Mouse (Mus musculus): ENCODE measurements around the gene Gm28036. TPM values are rescaled to one million over a fixed set of nuclear protein-coding genes. Genes with fewer than 3 reads are reported as not detected.
A peak's percentile ranks its signal among the peaks of the same experiment; 100 is the strongest.
"Not testable (repeated sequence)": the region's sequence is repeated elsewhere in the genome, so short reads cannot be mapped to it uniquely, and the experiment has no call there.

Gm28036 gene
- polyA plus RNA-seq, 1 experiment from 2014 or later = 17.4 TPM

GRCm38 (mm10) chr2:156142820-156143219 is 15.9 kb upstream of the Gm28036 start:
- in situ Hi-C loops (cut with MboI; ENCODE audit: low pct_unique_long_range_greater_than_20kb) = loop anchor here (5.0 to 25.0 kb wide), 3 partner anchors 136 to 306 kb away; partner anchors contain the start of genes 6430550D23Rik, Cep250, Eif6 and Ergic3
- TF ChIP-seq CTCF (IDR thresholded peaks at IDR 0.05) = peak; percentile 61
- ATAC-seq (no peak), DNase-seq (ENCODE audit: low read depth, low spot score) (no peak)
- no peaks in the 10 kb centered on the region for H3K27me3 ChIP-seq
- ChIA-PET POLR2A (no interaction called here), CTCF (interaction anchor here (0.9 kb wide), 1 partner anchor 11 kb away, joined by 3 read pairs; no protein-coding TSS in a partner anchor)

- in situ Hi-C loops (cut with MboI; ENCODE audit: low pct_unique_long_range_greater_than_20kb) = loop anchor here (25.0 kb wide), 2 partner anchors 173 to 298 kb away; partner anchors contain the start of genes Cep250, Eif6 and Fam83c
- ChIA-PET POLR2A (no interaction called here), CTCF (interaction anchor here (0.8 kb wide), 1 partner anchor 9 kb away, joined by 3 read pairs; the partner anchor contains the start of gene Gm28036)
- ATAC-seq = no peak
- no peak for DNase-seq (ENCODE audit: low read depth, low spot score)
- peak; percentile 51 for TF ChIP-seq CTCF (IDR thresholded peaks at IDR 0.05)
- no peaks in the 10 kb centered on the region for H3K27me3 ChIP-seq
Measured at GRCm38 (mm10) chr2:156135695-156136094, 8.8 kb upstream of the Gm28036 start.

GRCm38 (mm10) chr2:156134161-156134560 is 7.3 kb upstream of the Gm28036 start:
- DNase-seq (ENCODE audit: low read depth, low spot score) (no peak), ATAC-seq (no peak)
- no peak for TF ChIP-seq CTCF (IDR thresholded peaks at IDR 0.05)
- in situ Hi-C loops (cut with MboI; ENCODE audit: low pct_unique_long_range_greater_than_20kb) = loop anchor here (25.0 kb wide), 2 partner anchors 172 to 297 kb away; partner anchors contain the start of genes Cep250, Eif6 and Fam83c
- ChIA-PET POLR2A (interaction anchor here (0.5 kb wide), 1 partner anchor 22 kb away, joined by 4 read pairs; the partner anchor contains the start of genes Cpne1 and Rbm12), CTCF (interaction anchor here (0.7 kb wide), 1 partner anchor 12 kb away, joined by 3 read pairs; no protein-coding TSS in a partner anchor)
- no peaks in the 10 kb centered on the region for H3K27me3 ChIP-seq

- POLR2A ChIA-PET = no interaction called here
- no peak for TF ChIP-seq CTCF (IDR thresholded peaks at IDR 0.05)
- no peaks in the 10 kb centered on the region for H3K27me3 ChIP-seq
- DNase-seq (ENCODE audit: low read depth, low spot score) = no peak
- in situ Hi-C loops (cut with MboI; ENCODE audit: low pct_unique_long_range_greater_than_20kb) = no loop called here
- CTCF ChIA-PET = interaction anchor here (1.0 kb wide), 1 partner anchor 16 kb away, joined by 3 read pairs; no protein-coding TSS in a partner anchor
- ATAC-seq = no peak
Measured at GRCm38 (mm10) chr2:156123731-156124130, 3.2 kb downstream of the Gm28036 start.

- CTCF ChIA-PET = interaction anchor here (1.1 kb wide), 1 partner anchor 11 kb away, joined by 3 read pairs; no protein-coding TSS in a partner anchor
- TF ChIP-seq CTCF (IDR thresholded peaks at IDR 0.05) = no peak
- no peak for ATAC-seq
Measured at GRCm38 (mm10) chr2:156119566-156119965, 7.3 kb downstream of the Gm28036 start.

GRCm38 (mm10) chr2:156112080-156112423 is 14.8 kb downstream of the Gm28036 start:
- POLR2A ChIA-PET = interaction anchor here (0.7 to 1.1 kb wide), 5 partner anchors 22 to 1200 kb away, joined by 3 to 4 read pairs (median 4); no protein-coding TSS in a partner anchor
- CTCF ChIA-PET = interaction anchor here (1.0 kb wide), 2 partner anchors 10 to 19 kb away, joined by 3 read pairs; no protein-coding TSS in a partner anchor
- in situ Hi-C loops (cut with MboI; ENCODE audit: low pct_unique_long_range_greater_than_20kb); ATAC-seq; H3K27me3 ChIP-seq; DNase-seq (ENCODE audit: low read depth, low spot score): not testable (repeated sequence)

More at GRCm38 (mm10) chr2:156119566-156119965, 7.3 kb downstream of the Gm28036 start:
- POLR2A ChIA-PET = no interaction called here
- no peaks in the 10 kb centered on the region for H3K27me3 ChIP-seq
- in situ Hi-C loops (cut with MboI; ENCODE audit: low pct_unique_long_range_greater_than_20kb) = no loop called here
- no peak for DNase-seq (ENCODE audit: low read depth, low spot score)

- ATAC-seq (peak; percentile 69), DNase-seq (ENCODE audit: low read depth, low spot score) (peak; percentile 50)
- ChIA-PET POLR2A (interaction anchor here (0.7 to 1.1 kb wide), 4 partner anchors 23 to 154 kb away, joined by 3 to 4 read pairs (median 4); no protein-coding TSS in a partner anchor), CTCF (interaction anchor here (1.0 kb wide), 2 partner anchors 11 to 20 kb away, joined by 3 read pairs; no protein-coding TSS in a partner anchor)
- no peak for TF ChIP-seq CTCF (IDR thresholded peaks at IDR 0.05)
- in situ Hi-C loops (cut with MboI; ENCODE audit: low pct_unique_long_range_greater_than_20kb) = no loop called here
- no peaks in the 10 kb centered on the region for H3K27me3 ChIP-seq
Measured at GRCm38 (mm10) chr2:156111358-156112079, 15.4 kb downstream of the Gm28036 start, which contains the start of the genes Cpne1 and Rbm12. Gene Cpne1, minus strand, starts transcription at chr2:156111965. Gene Rbm12, minus strand, starts transcription at chr2:156111978.

- no peaks in the 10 kb centered on the region for H3K27me3 ChIP-seq
- POLR2A ChIA-PET = interaction anchor here (0.6 kb wide), 1 partner anchor 419 kb away, joined by 3 read pairs; no protein-coding TSS in a partner anchor
- TF ChIP-seq CTCF (IDR thresholded peaks at IDR 0.05) = no peak
- DNase-seq (ENCODE audit: low read depth, low spot score) (no peak), ATAC-seq (no peak)
- CTCF ChIA-PET = interaction anchor here (1.0 kb wide), 1 partner anchor 21 kb away, joined by 3 read pairs; no protein-coding TSS in a partner anchor
- in situ Hi-C loops (cut with MboI; ENCODE audit: low pct_unique_long_range_greater_than_20kb) = no loop called here
Measured at GRCm38 (mm10) chr2:156110627-156111357, 16.1 kb downstream of the Gm28036 start.

- CTCF ChIA-PET = interaction anchor here (1.7 to 1.8 kb wide), 2 partner anchors 9 to 19 kb away, joined by 3 to 4 read pairs; no protein-coding TSS in a partner anchor
- DNase-seq (ENCODE audit: low read depth, low spot score) = no peak
- POLR2A ChIA-PET = interaction anchor here (0.7 kb wide), 1 partner anchor 77 kb away, joined by 3 read pairs; no protein-coding TSS in a partner anchor
- H3K27me3 ChIP-seq = no peaks in the 10 kb centered on the region
- no peak for ATAC-seq
- in situ Hi-C loops (cut with MboI; ENCODE audit: low pct_unique_long_range_greater_than_20kb) = no loop called here
- TF ChIP-seq CTCF (IDR thresholded peaks at IDR 0.05) = no peak
Measured at GRCm38 (mm10) chr2:156091926-156092325, 35.0 kb downstream of the Gm28036 start.

- no peak for TF ChIP-seq CTCF (IDR thresholded peaks at IDR 0.05)
- ATAC-seq = no peak
- ChIA-PET POLR2A (no interaction called here), CTCF (interaction anchor here (0.6 kb wide), 1 partner anchor 428 kb away, joined by 3 read pairs; no protein-coding TSS in a partner anchor)
- in situ Hi-C loops (cut with MboI; ENCODE audit: low pct_unique_long_range_greater_than_20kb) = no loop called here
- no peak for DNase-seq (ENCODE audit: low read depth, low spot score)
- H3K27me3 ChIP-seq = no peaks in the 10 kb centered on the region
Measured at GRCm38 (mm10) chr2:156089799-156090198, 37.1 kb downstream of the Gm28036 start.
